Mouse (Mus musculus) brain, embryonic 14.5 days (tissue): ENCODE measurements at regions not wholly inside any gene's neighbourhood (a gene's known extent, or its start where the extent isn't known, plus 50 kb on each side); places are given as distances from the start of the nearest gene placed in this dataset.

Source experiments
- CTCF ChIP-seq: fragments of 200-500 bp; IDR thresholded peaks from 2 replicates; pipeline ENCODE4 v1.5.1; 2012; ENCODE audit warnings: inconsistent platforms, mild to moderate bottlenecking, moderate library complexity, borderline replicate concordance; ENCODE audit not compliant: insufficient read depth, insufficient read length; ENCODE audit errors: extremely low read depth
- POLR2A ChIP-seq: fragments of 200-500 bp; IDR thresholded peaks from 2 replicates; pipeline ENCODE4 v1.6.1; 2012; ENCODE audit warnings: mild to moderate bottlenecking, inconsistent platforms, borderline replicate concordance; ENCODE audit not compliant: poor library complexity, insufficient read depth, insufficient read length, severe bottlenecking; ENCODE audit errors: extremely low read depth

- TF ChIP-seq POLR2A (no peak), CTCF (no peak)
These were observed 705.5 kb upstream of the Tenm4 start for GRCm38 (mm10) chr7:95465506-95465905.
